Mouse (Mus musculus): ENCODE results near the gene Cmtm4. TPM values are rescaled to one million over a fixed set of nuclear protein-coding genes. Genes with fewer than 3 reads are reported as not detected.

Gene Cmtm4
- total and polyA plus RNA-seq, 3 experiments, result 6.5 to 31.1 (median 12.0) TPM

GRCm38 (mm10) chr8:104393767-104394166 is 1.8 kb downstream of the Cmtm4 start:
- TF ChIP-seq USF1 (IDR thresholded peaks at IDR 0.05; ENCODE audit: low read depth, low read length) (no peak), NELFE (IDR thresholded peaks at IDR 0.05; ENCODE audit: low read depth, low read length) (no peak), CHD1 (IDR thresholded peaks at IDR 0.05; ENCODE audit: low read depth, low read length) (no peak), BHLHE40 (IDR thresholded peaks at IDR 0.05; ENCODE audit: borderline replicate concordance, low read depth, low read length) (no peak), KAT2A (conservative IDR thresholded peaks at IDR 0.05; ENCODE audit: low read depth, low read length) (no peak), MAZ (IDR thresholded peaks at IDR 0.05; ENCODE audit: low read depth, low read length) (no peak), GABPA (IDR thresholded peaks at IDR 0.05; ENCODE audit: low read depth, low read length) (no peak), JUND (IDR thresholded peaks at IDR 0.05; ENCODE audit: low read depth, low read length) (no peak), ETS1 (IDR thresholded peaks at IDR 0.05; ENCODE audit: low read depth, low read length) (no peak), POLR2AphosphoS2 (IDR thresholded peaks at IDR 0.05; ENCODE audit: low read length) (no peak), POLR2AphosphoS5 (IDR thresholded peaks at IDR 0.05; ENCODE audit: borderline replicate concordance, low read depth, low read length) (no peak), EP300 (IDR thresholded peaks at IDR 0.05; ENCODE audit: low read depth in 1 of 2, low read length in 2 of 2) (no peak), HCFC1 (IDR thresholded peaks at IDR 0.05; ENCODE audit: low read depth, low read length) (no peak)
- no peak overlapping the region for H3K4me3 ChIP-seq (ENCODE audit: control insufficient read depth in 1 of 2, insufficient read depth in 1 of 2, low read depth in 2 of 2, low read length in 2 of 2)
- H3K4me1 ChIP-seq (ENCODE audit: control insufficient read depth in 1 of 2, insufficient read depth in 2 of 2, low read length in 2 of 2), result peaks cover 0 to 13% of the 10 kb centered on the region in 2 experiments; a peak in 2 of 4 replicates
- no peak for DNase-seq (ENCODE audit: low read depth, low spot score)
- H3K36me3 ChIP-seq (ENCODE audit: control insufficient read depth in 1 of 2, insufficient read depth in 2 of 2, low read length in 2 of 2), result peaks cover 0 to 9% of the 10 kb centered on the region in 2 experiments; a peak in 2 of 4 replicates
- no peaks in the 10 kb centered on the region for H3K9me3 ChIP-seq (replicated peaks; ENCODE audit: insufficient read depth, low read length)
- no peak overlapping the region for H3K27ac ChIP-seq (ENCODE audit: control insufficient read depth, low read depth, low read length)
- peaks cover 17% of the 10 kb centered on the region for H3K79me2 ChIP-seq (ENCODE audit: control insufficient read depth, insufficient read depth, low read length, poor library complexity)
- no peak overlapping the region for H3K9ac ChIP-seq (ENCODE audit: control insufficient read depth, low read depth, low read length, poor library complexity, severe bottlenecking)
- peaks cover 0 to 1% of the 10 kb centered on the region in 2 experiments; a peak in 1 of 4 replicates for H3K27me3 ChIP-seq (ENCODE audit: control insufficient read depth in 1 of 2, insufficient read depth in 2 of 2, low read length in 2 of 2)

GRCm38 (mm10) chr8:104393139-104393538 is 2.5 kb downstream of the Cmtm4 start:
- TF ChIP-seq BHLHE40 (IDR thresholded peaks at IDR 0.05; ENCODE audit: borderline replicate concordance, low read depth, low read length) (no peak), MAFK (IDR thresholded peaks at IDR 0.05; ENCODE audit: borderline replicate concordance, low read depth, low read length) (peak; percentile 74; the same call in 1 of the 2 replicates), NELFE (IDR thresholded peaks at IDR 0.05; ENCODE audit: low read depth, low read length) (no peak)
- Histone ChIP-seq H3K4me1 (ENCODE audit: control insufficient read depth in 1 of 2, insufficient read depth in 2 of 2, low read length in 2 of 2) (peaks cover 0 to 13% of the 10 kb centered on the region in 2 experiments; a peak in 2 of 4 replicates), H3K9ac (ENCODE audit: control insufficient read depth, low read depth, low read length, poor library complexity, severe bottlenecking) (no peak overlapping the region), H3K36me3 (ENCODE audit: control insufficient read depth in 1 of 2, insufficient read depth in 2 of 2, low read length in 2 of 2) (peaks cover 0 to 9% of the 10 kb centered on the region in 2 experiments; a peak in 2 of 4 replicates), H3K27me3 (ENCODE audit: control insufficient read depth in 1 of 2, insufficient read depth in 2 of 2, low read length in 2 of 2) (no peaks in the 10 kb centered on the region; a peak in 1 of 4 replicates), H3K79me2 (ENCODE audit: control insufficient read depth, insufficient read depth, low read length, poor library complexity) (peaks cover 17% of the 10 kb centered on the region), H3K9me3 (replicated peaks; ENCODE audit: insufficient read depth, low read length) (no peaks in the 10 kb centered on the region), H3K4me3 (ENCODE audit: control insufficient read depth in 1 of 2, insufficient read depth in 1 of 2, low read depth in 2 of 2, low read length in 2 of 2) (no peak overlapping the region), H3K27ac (ENCODE audit: control insufficient read depth, low read depth, low read length) (no peak overlapping the region)
- no peak for DNase-seq (ENCODE audit: low read depth, low spot score)

DNA sequence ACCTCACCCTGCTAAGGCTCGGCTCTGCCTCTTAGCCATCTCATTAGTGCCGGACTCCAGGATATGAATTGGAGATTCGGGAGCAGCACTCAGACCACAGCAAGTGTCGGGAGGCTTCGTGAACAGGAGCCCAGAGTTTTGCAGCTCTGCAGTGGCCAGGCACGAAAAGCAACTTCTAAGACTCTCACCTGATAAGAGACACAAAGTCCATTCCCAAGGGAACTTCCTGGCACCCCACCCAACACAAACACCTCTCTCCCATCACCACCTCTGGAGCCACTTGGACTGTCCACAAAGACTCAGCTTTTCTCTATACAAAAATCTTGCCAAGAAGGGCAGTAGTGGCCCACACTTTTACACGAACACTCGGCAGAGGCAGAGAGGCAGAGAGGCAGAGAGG is 5.4 kb downstream of the Cmtm4 start:
- Histone ChIP-seq H3K36me3 (ENCODE audit: control insufficient read depth in 1 of 2, insufficient read depth in 2 of 2, low read length in 2 of 2) (peaks cover 0 to 9% of the 10 kb centered on the region in 2 experiments; a peak in 2 of 4 replicates), H3K27ac (ENCODE audit: control insufficient read depth, low read depth, low read length) (no peak overlapping the region), H3K9ac (ENCODE audit: control insufficient read depth, low read depth, low read length, poor library complexity, severe bottlenecking) (no peak overlapping the region), H3K79me2 (ENCODE audit: control insufficient read depth, insufficient read depth, low read length, poor library complexity) (peaks cover 23% of the 10 kb centered on the region), H3K9me3 (replicated peaks; ENCODE audit: insufficient read depth, low read length) (no peaks in the 10 kb centered on the region), H3K4me1 (ENCODE audit: control insufficient read depth in 1 of 2, insufficient read depth in 2 of 2, low read length in 2 of 2) (peaks cover 4 to 17% of the 10 kb centered on the region in 2 experiments), H3K4me3 (ENCODE audit: control insufficient read depth in 1 of 2, insufficient read depth in 1 of 2, low read depth in 2 of 2, low read length in 2 of 2) (no peak overlapping the region), H3K27me3 (ENCODE audit: control insufficient read depth in 1 of 2, insufficient read depth in 2 of 2, low read length in 2 of 2) (no peaks in the 10 kb centered on the region)
- DNase-seq (ENCODE audit: low read depth, low spot score), result no peak
- TF ChIP-seq TAL1 (IDR thresholded peaks at IDR 0.05; ENCODE audit: low read length), result no peak
- TF ChIP-seq SMC3 (IDR thresholded peaks at IDR 0.05; ENCODE audit: low read depth, low read length), result no peak
- TF ChIP-seq E2F4 (IDR thresholded peaks at IDR 0.05; ENCODE audit: borderline replicate concordance, low read depth, low read length), result no peak
- TF ChIP-seq CHD2 (IDR thresholded peaks at IDR 0.05; ENCODE audit: low read length), result no peak
- no peak for TF ChIP-seq HCFC1 (IDR thresholded peaks at IDR 0.05; ENCODE audit: low read depth, low read length)
- TF ChIP-seq GABPA (IDR thresholded peaks at IDR 0.05; ENCODE audit: low read depth, low read length), result no peak
- TF ChIP-seq CTCF (IDR thresholded peaks at IDR 0.05 in 2 of 3, conservative IDR thresholded peaks at IDR 0.05 in 1 of 3; ENCODE audit: control insufficient read depth in 1 of 3, insufficient read depth in 1 of 3, low read depth in 2 of 3, low read length in 3 of 3, poor library complexity in 1 of 3, severe bottlenecking in 1 of 3), result no peak
- TF ChIP-seq EP300 (IDR thresholded peaks at IDR 0.05; ENCODE audit: low read depth in 1 of 2, low read length in 2 of 2), result no peak
- no peak for TF ChIP-seq TCF12 (IDR thresholded peaks at IDR 0.05; ENCODE audit: low read depth, low read length)
- no peak for TF ChIP-seq MAFK (IDR thresholded peaks at IDR 0.05; ENCODE audit: borderline replicate concordance, low read depth, low read length)
- no peak for TF ChIP-seq RCOR1 (IDR thresholded peaks at IDR 0.05; ENCODE audit: low read depth, low read length)
